Mouse (Mus musculus): ENCODE data around the gene Lrrc63.

DNA sequence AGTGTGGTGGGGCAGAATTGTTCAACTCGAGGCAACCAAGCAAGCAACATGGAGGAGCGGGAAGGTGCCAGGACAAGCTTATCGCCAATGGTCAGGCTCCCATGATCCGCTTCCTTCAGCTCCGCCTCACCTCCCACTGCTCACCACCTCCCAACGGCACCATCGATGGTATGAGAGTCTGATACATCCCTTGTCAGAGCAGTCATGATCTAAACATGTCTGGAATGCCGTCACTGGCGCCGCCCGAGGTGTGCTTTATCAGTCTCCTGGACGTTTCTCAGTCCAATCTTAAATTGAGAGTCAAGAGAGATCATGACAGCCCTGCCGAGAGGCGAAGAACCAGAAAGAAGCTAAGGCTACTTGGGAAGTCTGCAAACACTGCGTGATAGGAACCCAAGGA lies 59.6 kb downstream of the Lrrc63 start:
- no peak for TF ChIP-seq CTCF (IDR thresholded peaks at IDR 0.05; ENCODE audit: borderline replicate concordance, insufficient read depth, low read length)
- TF ChIP-seq POLR2A (IDR thresholded peaks at IDR 0.05; ENCODE audit: low read depth, low read length) = no peak

All from embryonic fibroblast, embryonic 13.5 days (primary cell).